Mouse (Mus musculus) heart, adult 9 months (tissue): ENCODE measurements at regions not wholly inside any gene's neighbourhood (a gene's known extent, or its start where the extent isn't known, plus 50 kb on each side); places are given as distances from the start of the nearest gene placed in this dataset.
A peak's percentile ranks its signal among the peaks of the same experiment; 100 is the strongest.
"Not testable (repeated sequence)": the region's sequence is repeated elsewhere in the genome, so short reads cannot be mapped to it uniquely, and the experiment has no call there.

ENCODE experiments used
- DNase-seq, 2 experiments: peaks; one replicate each; pipeline ENCODE4 v3.0.0; 2022; ENCODE audit warnings: low spot score in 2 of 2

- DNase-seq: peak in 1 of 2 experiments; percentile 4
Observed at GRCm38 (mm10) chr12:22951956-22952355, 828.1 kb downstream of the Gm10330 start.

- DNase-seq: not testable (repeated sequence)
Observed at GRCm38 (mm10) chr12:22906156-22906555, 873.9 kb downstream of the Gm10330 start.
